Mouse (Mus musculus) heart, postnatal 25 days (tissue): ENCODE results near the gene Gm10408. TPM values are rescaled to one million over a fixed set of nuclear protein-coding genes. Genes with fewer than 3 reads are reported as not detected.
"Not testable (repeated sequence)": the region's sequence is repeated elsewhere in the genome, so short reads cannot be mapped to it uniquely, and the experiment has no call there.

Source experiments
- DNase-seq: peaks from one replicate; pipeline ENCODE4 v3.0.0; 2022; ENCODE audit warnings: low spot score
- intact Hi-C: fragments of 180-260 bp; cut with DNase I; formaldehyde crosslinking; loops from one replicate; pipeline ENCODE4 v1.15.1; 2025
- total RNA-seq, 2 experiments: library from RNA; stranded (reverse); gene quantifications; 2 replicates each; pipeline ENCODE4 v1.2.3; 2021

Gene Gm10408
- total RNA-seq: not detected

GRCm38 (mm10) chr14:3449079-3449478 lies at the start of gene Gm10408:
TSS of gene Gm10408 (plus strand) at chr14:3449379.
- intact Hi-C loops, DNase-seq: not testable (repeated sequence)

GRCm38 (mm10) chr14:3412314-3412713 lies 36.9 kb upstream of the Gm10408 start, which contains the start of gene Gm10409:
TSS of gene Gm10409 (plus strand) at chr14:3412614.
- intact Hi-C loops, DNase-seq: not testable (repeated sequence)

- intact Hi-C loops, DNase-seq: not testable (repeated sequence)
These were observed 21.4 kb upstream of the Gm10408 start, which contains the start of gene Gm3005 for GRCm38 (mm10) chr14:3427803-3428202. TSS of gene Gm3005 (plus strand) at chr14:3428103.

Other genes starting within 250 kb of the Gm10408 start
- 1 to 10 TPM; 2.0 TPM for gene D830030K20Rik, start 240.9 kb upstream of the Gm10408 start, total RNA-seq
- gene Gm2956, start 116.8 kb upstream of the Gm10408 start, total RNA-seq: not detected
- not detected for gene Gm10413, start 54.3 kb upstream of the Gm10408 start, total RNA-seq
- gene Gm10409, start 36.8 kb upstream of the Gm10408 start, total RNA-seq: under 1 TPM; 0.18 to 0.34 TPM
- not detected for gene Gm3005, start 21.3 kb upstream of the Gm10408 start, total RNA-seq
- not detected for gene Gm3012, start 185.1 kb downstream of the Gm10408 start, total RNA-seq
- under 1 TPM; 0.18 to 0.34 TPM for gene Gm3020, start 202.7 kb downstream of the Gm10408 start, total RNA-seq
- gene Gm3043, start 239.4 kb downstream of the Gm10408 start, total RNA-seq: not detected